Mouse (Mus musculus): ENCODE data around the gene Wdr75. TPM values are rescaled to one million over a fixed set of nuclear protein-coding genes. Genes with fewer than 3 reads are reported as not detected.
A peak's percentile ranks its signal among the peaks of the same experiment; 100 is the strongest.

Gene Wdr75
- polyA plus RNA-seq (2015; fragmentation: Nextera tagmentation; extraction: Ambion mirVana) = 57.1 and 59.9 TPM in 2 replicates

DNA sequence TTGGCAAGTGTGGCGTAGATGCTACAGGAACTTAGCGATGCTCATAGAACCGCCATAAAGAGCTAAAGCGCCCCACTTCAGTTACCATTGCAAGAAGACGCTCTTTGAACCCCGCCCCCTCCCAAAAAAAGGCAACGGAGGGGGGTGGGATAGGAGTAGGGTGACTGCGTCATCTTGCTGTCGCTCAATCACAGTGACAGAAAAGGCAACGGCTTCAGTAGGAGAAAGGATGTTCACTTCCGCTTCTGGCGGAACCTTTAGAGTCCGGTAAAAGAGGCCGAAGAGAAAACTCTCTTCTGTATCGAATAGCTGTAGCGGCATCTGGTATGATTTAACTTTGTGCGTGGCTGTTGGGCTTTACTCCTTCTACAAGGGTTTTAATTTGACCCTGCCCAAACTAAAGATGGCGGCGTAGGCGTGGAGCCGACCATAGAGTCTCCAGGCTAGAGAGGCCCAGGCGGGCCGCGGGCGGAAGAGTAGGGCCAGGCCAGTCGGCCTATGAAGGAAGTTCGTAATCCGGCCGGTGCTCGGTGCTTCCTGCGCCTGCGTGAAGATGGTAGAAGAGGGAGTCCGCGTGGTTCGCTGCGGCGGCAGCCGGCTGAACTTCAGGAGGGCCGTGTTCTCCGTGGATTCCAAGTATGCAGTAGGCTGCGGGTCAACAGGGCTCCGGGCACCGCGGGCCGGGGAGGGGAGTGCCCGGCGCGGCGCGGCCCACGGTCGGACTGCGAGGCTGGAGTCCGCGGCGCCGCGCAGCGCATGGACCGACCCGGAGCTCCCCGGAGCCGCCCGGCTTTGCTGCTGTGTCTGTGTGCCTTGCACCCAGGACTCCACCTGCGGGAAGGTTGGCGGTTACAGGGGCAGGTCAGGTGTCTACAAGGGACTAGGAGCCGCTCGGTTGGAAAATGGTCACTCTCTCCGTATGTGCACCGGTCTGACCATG is at the start of gene Wdr75:
TSS of gene Wdr75 (plus strand) at position 198 of the 940 bp plus-strand sequence.
- Histone ChIP-seq H3K4me1 (replicated peaks; ENCODE audit: control insufficient read depth, insufficient read depth, low read length) (peaks cover 15% of the 10 kb centered on the region), H3K4me3 (replicated peaks; ENCODE audit: low read length) (peak within 1 kb of the TSS; percentile 93), H3K4me2 (ENCODE audit: low read length) (peak within 1 kb of the TSS; percentile 85), H3K9ac (replicated peaks; ENCODE audit: low read depth, low read length) (peak within 1 kb of the TSS; percentile 92), H3K27me3 (replicated peaks; ENCODE audit: control insufficient read depth, insufficient read depth, low read length) (no peaks in the 10 kb centered on the region), H3K27ac (ENCODE audit: low read length) (peak within 1 kb of the TSS; percentile 98), H3K9me3 (ENCODE audit: control insufficient read depth, low read length) (no peaks in the 10 kb centered on the region), H3K36me3 (ENCODE audit: control insufficient read depth, insufficient read depth) (peaks cover 2% of the 10 kb centered on the region)
- peak; percentile 99 for ATAC-seq
- WGBS = under 1% methylated on average over 70 of the region's 70 CpGs

DNA sequence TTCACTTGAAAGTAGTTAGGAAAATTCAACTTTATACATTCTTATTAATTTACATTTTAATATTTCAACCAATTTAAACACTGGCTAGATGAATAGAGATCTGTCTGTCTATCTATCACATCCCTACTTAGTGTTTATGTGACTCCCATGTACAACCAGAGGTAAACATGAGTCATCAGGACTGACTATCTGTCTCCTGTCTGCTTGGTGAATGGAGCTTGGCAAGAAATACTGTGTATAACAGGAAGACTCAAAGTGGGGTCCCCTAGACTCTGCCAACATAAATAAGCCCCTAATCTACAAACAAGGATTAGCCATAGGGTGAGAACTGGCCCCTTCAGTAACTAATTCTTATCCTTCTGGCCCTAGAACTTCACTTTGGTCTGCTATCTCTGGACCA is 39.1 kb upstream of the Wdr75 start:
- H3K4me3 ChIP-seq (replicated peaks; ENCODE audit: low read length) = no peak overlapping the region

DNA sequence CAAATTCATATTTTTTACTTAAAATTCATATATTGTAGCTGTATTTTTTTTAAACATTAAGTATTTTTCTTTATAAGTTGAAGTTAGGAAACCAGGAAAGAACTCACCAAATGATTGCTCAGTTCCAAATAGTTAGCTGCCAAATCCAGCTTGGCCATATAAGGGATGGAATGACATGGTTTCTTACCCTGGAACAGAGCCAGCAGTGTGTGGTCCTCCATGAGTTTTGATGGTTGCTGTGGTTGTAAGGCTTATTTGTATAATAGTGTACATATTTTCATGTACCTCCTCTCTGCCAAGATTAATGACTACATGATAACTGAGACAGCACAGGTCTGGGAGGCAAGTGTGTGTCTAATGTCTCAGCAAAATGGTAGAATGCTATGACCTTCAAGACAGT is 38.3 kb upstream of the Wdr75 start:
- no peak for ATAC-seq
- no peaks in the 10 kb centered on the region for H3K27me3 ChIP-seq (replicated peaks; ENCODE audit: control insufficient read depth, insufficient read depth, low read length)
- no peaks in the 10 kb centered on the region for H3K4me1 ChIP-seq (replicated peaks; ENCODE audit: control insufficient read depth, insufficient read depth, low read length)
- no peak overlapping the region for H3K27ac ChIP-seq (ENCODE audit: low read length)
- no peak overlapping the region for H3K4me3 ChIP-seq (replicated peaks; ENCODE audit: low read length)
- no peak overlapping the region for H3K4me2 ChIP-seq (ENCODE audit: low read length)
- no peaks in the 10 kb centered on the region for H3K36me3 ChIP-seq (ENCODE audit: control insufficient read depth, insufficient read depth)
- H3K9me3 ChIP-seq (ENCODE audit: control insufficient read depth, low read length) = no peaks in the 10 kb centered on the region
- H3K9ac ChIP-seq (replicated peaks; ENCODE audit: low read depth, low read length) = no peak overlapping the region

More for the DNA sequence above, 39.1 kb upstream of the Wdr75 start:
- Histone ChIP-seq H3K4me2 (ENCODE audit: low read length) (no peak overlapping the region), H3K36me3 (ENCODE audit: control insufficient read depth, insufficient read depth) (no peaks in the 10 kb centered on the region), H3K4me1 (replicated peaks; ENCODE audit: control insufficient read depth, insufficient read depth, low read length) (no peaks in the 10 kb centered on the region), H3K9me3 (ENCODE audit: control insufficient read depth, low read length) (no peaks in the 10 kb centered on the region), H3K27me3 (replicated peaks; ENCODE audit: control insufficient read depth, insufficient read depth, low read length) (no peaks in the 10 kb centered on the region), H3K9ac (replicated peaks; ENCODE audit: low read depth, low read length) (no peak overlapping the region), H3K27ac (ENCODE audit: low read length) (no peak overlapping the region)
- ATAC-seq = no peak

DNA sequence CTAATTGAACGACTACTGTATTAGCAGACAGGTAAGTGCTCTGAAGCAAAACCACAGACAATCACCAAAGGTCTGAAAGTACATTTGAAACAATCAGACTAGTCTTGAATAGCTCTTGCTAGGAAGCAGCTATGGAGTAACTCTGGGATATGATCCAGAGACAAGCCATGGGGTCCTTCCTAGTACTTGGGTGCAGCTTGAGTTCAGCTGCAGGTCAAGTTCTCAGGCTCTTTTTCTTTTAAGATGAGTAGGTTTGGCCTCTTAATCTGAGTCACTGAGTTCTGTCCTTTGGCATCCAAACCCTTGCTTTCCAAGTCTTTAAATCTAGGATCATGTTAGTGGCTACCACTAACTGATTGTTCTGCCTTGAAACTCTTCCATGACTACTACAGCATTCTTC is 37.0 kb upstream of the Wdr75 start:
- H3K4me1 ChIP-seq (replicated peaks; ENCODE audit: control insufficient read depth, insufficient read depth, low read length) = no peaks in the 10 kb centered on the region
- ATAC-seq = no peak
- H3K4me3 ChIP-seq (replicated peaks; ENCODE audit: low read length) = no peak overlapping the region
- no peak overlapping the region for H3K27ac ChIP-seq (ENCODE audit: low read length)
- 67% methylated on average over 1 of the region's 1 CpGs for WGBS
- H3K9me3 ChIP-seq (ENCODE audit: control insufficient read depth, low read length) = no peaks in the 10 kb centered on the region
- H3K9ac ChIP-seq (replicated peaks; ENCODE audit: low read depth, low read length) = no peak overlapping the region
- H3K27me3 ChIP-seq (replicated peaks; ENCODE audit: control insufficient read depth, insufficient read depth, low read length) = no peaks in the 10 kb centered on the region
- H3K36me3 ChIP-seq (ENCODE audit: control insufficient read depth, insufficient read depth) = no peaks in the 10 kb centered on the region
- no peak overlapping the region for H3K4me2 ChIP-seq (ENCODE audit: low read length)

DNA sequence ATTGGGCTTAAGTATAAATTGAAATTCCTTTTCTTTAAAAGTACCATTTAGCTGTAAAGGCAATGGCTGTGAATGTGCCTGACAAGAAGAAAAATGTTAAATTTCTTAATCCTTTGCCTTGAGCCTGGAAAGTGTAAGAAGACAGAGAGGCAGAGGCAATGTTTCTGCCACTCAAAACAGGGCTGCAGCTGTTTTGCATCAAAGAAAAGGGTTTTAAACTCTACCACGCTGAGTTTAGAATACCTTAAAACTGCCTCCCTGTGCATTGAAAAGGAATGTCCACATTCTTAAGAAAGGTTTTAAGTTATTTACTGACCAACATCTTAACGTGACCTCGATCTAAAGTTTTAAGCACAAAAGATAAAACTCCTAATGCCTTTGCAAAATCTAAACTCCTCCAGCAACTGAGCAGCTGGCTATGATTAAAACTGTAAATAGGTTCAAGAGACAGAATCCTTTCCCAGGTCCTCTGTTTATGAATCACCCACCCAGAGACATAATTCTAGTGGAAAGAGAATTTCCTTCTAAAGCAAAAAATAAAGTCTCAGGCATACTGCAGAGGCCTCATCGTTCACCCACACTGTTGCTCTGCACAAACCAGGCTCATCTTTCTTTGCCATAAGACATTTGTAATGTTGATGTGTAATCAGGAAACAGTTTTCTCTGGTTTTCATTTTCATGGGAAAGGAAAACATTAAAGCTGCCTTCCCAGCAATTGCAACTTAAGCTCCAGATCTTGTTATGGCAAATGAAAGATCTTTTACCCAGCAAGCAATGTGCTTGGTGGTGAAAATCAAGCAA is 34.1 kb upstream of the Wdr75 start:
- no peak for ATAC-seq
- Histone ChIP-seq H3K4me3 (replicated peaks; ENCODE audit: low read length) (no peak overlapping the region), H3K4me1 (replicated peaks; ENCODE audit: control insufficient read depth, insufficient read depth, low read length) (no peaks in the 10 kb centered on the region), H3K4me2 (ENCODE audit: low read length) (no peak overlapping the region), H3K36me3 (ENCODE audit: control insufficient read depth, insufficient read depth) (no peaks in the 10 kb centered on the region), H3K9ac (replicated peaks; ENCODE audit: low read depth, low read length) (no peak overlapping the region), H3K9me3 (ENCODE audit: control insufficient read depth, low read length) (no peaks in the 10 kb centered on the region), H3K27ac (ENCODE audit: low read length) (no peak overlapping the region), H3K27me3 (replicated peaks; ENCODE audit: control insufficient read depth, insufficient read depth, low read length) (no peaks in the 10 kb centered on the region)
- 48% methylated on average over 4 of the region's 4 CpGs for WGBS

DNA sequence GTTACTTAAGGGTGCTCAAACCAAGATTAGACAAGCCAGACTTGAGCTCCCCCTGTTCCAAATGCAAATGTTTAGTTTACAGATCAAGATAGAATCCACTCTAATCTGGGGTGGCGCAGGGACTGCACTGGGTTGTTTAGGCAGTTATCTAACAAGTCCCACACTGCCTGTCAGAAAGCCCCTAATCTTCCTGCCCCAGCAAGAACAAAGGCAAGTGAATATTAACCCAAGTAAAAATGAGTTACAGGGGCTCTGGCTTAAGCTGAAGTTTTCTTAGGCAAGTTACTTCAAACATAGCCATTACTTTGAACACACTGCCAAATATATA is 33.5 kb upstream of the Wdr75 start:
- H3K9me3 ChIP-seq (ENCODE audit: control insufficient read depth, low read length) = no peaks in the 10 kb centered on the region
- ATAC-seq = no peak
- WGBS = 85% methylated on average over 1 of the region's 1 CpGs
- H3K27ac ChIP-seq (ENCODE audit: low read length) = no peak overlapping the region
- H3K36me3 ChIP-seq (ENCODE audit: control insufficient read depth, insufficient read depth) = no peaks in the 10 kb centered on the region
- no peaks in the 10 kb centered on the region for H3K4me1 ChIP-seq (replicated peaks; ENCODE audit: control insufficient read depth, insufficient read depth, low read length)
- H3K9ac ChIP-seq (replicated peaks; ENCODE audit: low read depth, low read length) = no peak overlapping the region
- H3K27me3 ChIP-seq (replicated peaks; ENCODE audit: control insufficient read depth, insufficient read depth, low read length) = no peaks in the 10 kb centered on the region
- H3K4me3 ChIP-seq (replicated peaks; ENCODE audit: low read length) = no peak overlapping the region
- no peak overlapping the region for H3K4me2 ChIP-seq (ENCODE audit: low read length)

DNA sequence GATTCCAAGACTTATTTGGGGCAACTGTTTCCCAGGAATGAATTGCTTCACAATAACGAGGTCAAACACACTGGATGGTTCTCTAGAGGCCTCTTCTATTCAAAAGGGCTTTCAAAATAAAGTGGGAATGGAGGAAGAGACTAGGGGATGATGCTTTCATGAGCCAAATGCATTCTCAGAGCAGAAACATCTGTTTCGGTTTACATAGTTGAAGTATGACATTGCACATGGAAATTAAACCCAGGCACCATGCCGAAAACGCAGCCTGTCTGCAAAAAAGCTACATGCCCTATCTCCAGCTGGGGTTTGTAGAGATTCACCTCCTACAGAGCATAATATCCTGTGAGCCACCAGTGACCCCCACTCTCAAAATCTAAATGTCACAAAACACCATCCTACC is 29.3 kb upstream of the Wdr75 start:
- 63% methylated on average over 4 of the region's 4 CpGs for WGBS
- H3K9me3 ChIP-seq (ENCODE audit: control insufficient read depth, low read length) = no peaks in the 10 kb centered on the region
- no peak for ATAC-seq
- H3K27ac ChIP-seq (ENCODE audit: low read length) = no peak overlapping the region
- no peak overlapping the region for H3K4me3 ChIP-seq (replicated peaks; ENCODE audit: low read length)
- H3K9ac ChIP-seq (replicated peaks; ENCODE audit: low read depth, low read length) = no peak overlapping the region
- no peak overlapping the region for H3K4me2 ChIP-seq (ENCODE audit: low read length)
- H3K27me3 ChIP-seq (replicated peaks; ENCODE audit: control insufficient read depth, insufficient read depth, low read length) = no peaks in the 10 kb centered on the region
- H3K36me3 ChIP-seq (ENCODE audit: control insufficient read depth, insufficient read depth) = no peaks in the 10 kb centered on the region
- no peaks in the 10 kb centered on the region for H3K4me1 ChIP-seq (replicated peaks; ENCODE audit: control insufficient read depth, insufficient read depth, low read length)

DNA sequence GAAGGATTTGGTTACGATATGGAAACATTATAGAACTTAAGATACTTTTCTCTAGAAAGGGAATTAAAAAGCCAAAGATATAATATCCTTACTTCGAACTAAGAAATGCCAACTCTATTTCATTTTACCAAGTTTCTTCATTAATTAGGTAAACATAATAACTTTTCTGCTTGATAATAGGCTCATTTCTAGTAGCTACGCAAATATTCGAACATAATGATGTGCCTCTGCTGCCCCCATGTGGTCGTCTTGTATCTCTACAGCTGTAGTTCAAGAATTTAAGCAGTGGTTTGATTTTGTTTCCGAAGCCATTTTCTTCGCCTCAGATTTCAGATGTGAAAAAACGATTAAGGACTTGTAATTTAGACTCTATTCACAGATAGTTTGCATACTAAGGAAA is 28.8 kb upstream of the Wdr75 start:
- WGBS = 28% methylated on average over 8 of the region's 8 CpGs
- H3K4me3 ChIP-seq (replicated peaks; ENCODE audit: low read length) = no peak overlapping the region
- peak; percentile 49; the same call in 1 of the 2 replicates for ATAC-seq
- no peaks in the 10 kb centered on the region for H3K36me3 ChIP-seq (ENCODE audit: control insufficient read depth, insufficient read depth)
- no peaks in the 10 kb centered on the region for H3K27me3 ChIP-seq (replicated peaks; ENCODE audit: control insufficient read depth, insufficient read depth, low read length)
- H3K4me2 ChIP-seq (ENCODE audit: low read length) = no peak overlapping the region
- H3K27ac ChIP-seq (ENCODE audit: low read length) = no peak overlapping the region
- H3K9ac ChIP-seq (replicated peaks; ENCODE audit: low read depth, low read length) = no peak overlapping the region
- H3K4me1 ChIP-seq (replicated peaks; ENCODE audit: control insufficient read depth, insufficient read depth, low read length) = no peaks in the 10 kb centered on the region
- H3K9me3 ChIP-seq (ENCODE audit: control insufficient read depth, low read length) = no peaks in the 10 kb centered on the region

DNA sequence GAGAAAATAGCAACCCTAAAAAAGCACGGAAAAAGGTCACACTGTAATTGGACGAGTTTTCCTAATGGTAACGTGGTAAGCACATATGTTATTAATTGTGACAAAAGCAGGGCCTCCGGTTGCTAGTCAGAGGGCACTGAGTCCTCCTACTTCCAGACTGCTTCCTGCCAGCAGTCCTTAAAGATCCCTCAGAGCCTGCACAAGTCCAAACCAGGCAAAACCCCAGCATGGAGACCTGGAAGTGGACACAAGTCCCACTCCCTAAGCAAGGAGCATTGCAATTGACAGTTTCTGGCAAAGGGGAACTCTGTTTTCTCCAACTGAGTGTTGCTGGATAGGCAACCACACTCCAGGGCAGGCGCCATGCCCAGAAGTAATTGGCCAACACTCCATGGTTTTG is 27.4 kb upstream of the Wdr75 start:
- Histone ChIP-seq H3K4me1 (replicated peaks; ENCODE audit: control insufficient read depth, insufficient read depth, low read length) (no peaks in the 10 kb centered on the region), H3K4me2 (ENCODE audit: low read length) (no peak overlapping the region), H3K9me3 (ENCODE audit: control insufficient read depth, low read length) (no peaks in the 10 kb centered on the region), H3K36me3 (ENCODE audit: control insufficient read depth, insufficient read depth) (no peaks in the 10 kb centered on the region), H3K4me3 (replicated peaks; ENCODE audit: low read length) (no peak overlapping the region), H3K27me3 (replicated peaks; ENCODE audit: control insufficient read depth, insufficient read depth, low read length) (no peaks in the 10 kb centered on the region), H3K27ac (ENCODE audit: low read length) (no peak overlapping the region), H3K9ac (replicated peaks; ENCODE audit: low read depth, low read length) (no peak overlapping the region)
- 54% methylated on average over 5 of the region's 5 CpGs for WGBS
- ATAC-seq = no peak

Data from forebrain, embryonic 16.5 days (tissue).